Mouse (Mus musculus) hindbrain, embryonic 12.5 days (tissue): ENCODE data around the gene Slc38a6. TPM values are rescaled to one million over a fixed set of nuclear protein-coding genes. Genes with fewer than 3 reads are reported as not detected.

Source experiments
- ATAC-seq: fragments of 200-750 bp; cut with Nextera tagmentation; 2 replicates; pipeline ENCODE4 v1.8.0; 2017; ENCODE audit warnings: moderate TSS enrichment; ENCODE audit not compliant: low FRiP score
- H3K27ac ChIP-seq: fragments of 300-500 bp; sonication (generic); 2 replicates; pipeline ENCODE4 v1.5.1; 2016; ENCODE audit warnings: mild to moderate bottlenecking
- H3K27me3 ChIP-seq: fragments of 300-500 bp; sonication (generic); 2 replicates; pipeline ENCODE4 v1.6.1; 2016; ENCODE audit warnings: mild to moderate bottlenecking
- H3K36me3 ChIP-seq: fragments of 300-500 bp; sonication (generic); 2 replicates; pipeline ENCODE4 v1.6.1; 2016; ENCODE audit warnings: mild to moderate bottlenecking
- H3K4me1 ChIP-seq: fragments of 300-500 bp; sonication (generic); 2 replicates; pipeline ENCODE4 v1.6.1; 2016
- H3K4me2 ChIP-seq: fragments of 300-500 bp; sonication (generic); replicated peaks from 2 replicates; pipeline ENCODE4 v1.6.1; 2016; ENCODE audit warnings: mild to moderate bottlenecking
- H3K4me3 ChIP-seq: fragments of 300-500 bp; sonication (generic); 2 replicates; pipeline ENCODE4 v1.5.1; 2016; ENCODE audit warnings: mild to moderate bottlenecking
- H3K9ac ChIP-seq: fragments of 300-500 bp; sonication (generic); 2 replicates; pipeline ENCODE4 v1.6.1; 2016; ENCODE audit warnings: mild to moderate bottlenecking, moderate library complexity
- H3K9me3 ChIP-seq: fragments of 300-500 bp; sonication (generic); replicated peaks from 2 replicates; pipeline ENCODE4 v1.6.1; 2016; ENCODE audit warnings: mild to moderate bottlenecking
- WGBS: fragments of 180-500 bp; shearing (Covaris S2); methylation state at CpG from one replicate; pipeline ENCODE4 v1.1.7; 2016; 5-methylcytosine and 5-hydroxymethylcytosine counted together
- polyA plus RNA-seq: library from polyadenylated mRNA; unstranded; fragments of >200 nt; fragmentation: Nextera tagmentation; extraction: Ambion mirVana; gene quantifications from 2 replicates; pipeline ENCODE4 v1.2.1, GENCODE M21; 2016

Slc38a6 gene
- polyA plus RNA-seq, 1 experiment from 2014 or later, result 12.1 TPM

- Histone ChIP-seq H3K27me3 (no peaks in the 10 kb centered on the region), H3K36me3 (peaks cover 3% of the 10 kb centered on the region; the same call in 1 of the 2 replicates), H3K9me3 (no peaks in the 10 kb centered on the region), H3K4me2 (no peak overlapping the region), H3K4me3 (no peak overlapping the region), H3K27ac (no peak overlapping the region), H3K4me1 (peaks cover 7% of the 10 kb centered on the region; the same call in 1 of the 2 replicates), H3K9ac (no peak overlapping the region)
- WGBS, result 83% methylated on average over 11 of the region's 11 CpGs
- no peak for ATAC-seq
These were observed 74.6 kb downstream of the Slc38a6 start for GRCm38 (mm10) chr12:73361201-73361600.

GRCm38 (mm10) chr12:73363401-73363800 lies 76.8 kb downstream of the Slc38a6 start:
- Histone ChIP-seq H3K4me2 (no peak overlapping the region), H3K36me3 (no peaks in the 10 kb centered on the region), H3K27ac (no peak overlapping the region), H3K4me3 (no peak overlapping the region), H3K4me1 (peaks cover 13% of the 10 kb centered on the region), H3K27me3 (no peaks in the 10 kb centered on the region), H3K9me3 (no peaks in the 10 kb centered on the region), H3K9ac (no peak overlapping the region)
- no peak for ATAC-seq
- 92% methylated on average over 6 of the region's 6 CpGs for WGBS

- no peak overlapping the region for H3K9ac ChIP-seq
- no peak overlapping the region for H3K27ac ChIP-seq
- no peak overlapping the region for H3K4me2 ChIP-seq
- 96% methylated on average over 3 of the region's 3 CpGs for WGBS
- no peak overlapping the region for H3K4me3 ChIP-seq
- H3K9me3 ChIP-seq, result no peaks in the 10 kb centered on the region
- no peaks in the 10 kb centered on the region for H3K27me3 ChIP-seq
- H3K36me3 ChIP-seq, result no peaks in the 10 kb centered on the region
- no peak for ATAC-seq
- H3K4me1 ChIP-seq, result peaks cover 13% of the 10 kb centered on the region
These were observed 77.4 kb downstream of the Slc38a6 start for GRCm38 (mm10) chr12:73363956-73364355.

- no peaks in the 10 kb centered on the region for H3K27me3 ChIP-seq
- no peak overlapping the region for H3K4me2 ChIP-seq
- H3K9ac ChIP-seq, result no peak overlapping the region
- ATAC-seq, result no peak
- H3K27ac ChIP-seq, result no peak overlapping the region
- H3K36me3 ChIP-seq, result no peaks in the 10 kb centered on the region
- 85% methylated on average over 7 of the region's 7 CpGs for WGBS
- no peaks in the 10 kb centered on the region for H3K9me3 ChIP-seq
- H3K4me1 ChIP-seq, result peaks cover 9% of the 10 kb centered on the region
- H3K4me3 ChIP-seq, result no peak overlapping the region
These were observed 80.0 kb downstream of the Slc38a6 start for GRCm38 (mm10) chr12:73366581-73366980.

- Histone ChIP-seq H3K4me1 (peaks cover 9% of the 10 kb centered on the region), H3K36me3 (no peaks in the 10 kb centered on the region), H3K4me3 (no peak overlapping the region), H3K9me3 (no peaks in the 10 kb centered on the region), H3K27ac (no peak overlapping the region), H3K4me2 (peak overlapping the region; percentile 21; the same call in 1 of the 2 replicates), H3K9ac (no peak overlapping the region), H3K27me3 (no peaks in the 10 kb centered on the region)
- ATAC-seq, result no peak
- WGBS, result 23% methylated on average over 20 of the region's 20 CpGs
These were observed 81.0 kb downstream of the Slc38a6 start for GRCm38 (mm10) chr12:73367460-73368079.

DNA sequence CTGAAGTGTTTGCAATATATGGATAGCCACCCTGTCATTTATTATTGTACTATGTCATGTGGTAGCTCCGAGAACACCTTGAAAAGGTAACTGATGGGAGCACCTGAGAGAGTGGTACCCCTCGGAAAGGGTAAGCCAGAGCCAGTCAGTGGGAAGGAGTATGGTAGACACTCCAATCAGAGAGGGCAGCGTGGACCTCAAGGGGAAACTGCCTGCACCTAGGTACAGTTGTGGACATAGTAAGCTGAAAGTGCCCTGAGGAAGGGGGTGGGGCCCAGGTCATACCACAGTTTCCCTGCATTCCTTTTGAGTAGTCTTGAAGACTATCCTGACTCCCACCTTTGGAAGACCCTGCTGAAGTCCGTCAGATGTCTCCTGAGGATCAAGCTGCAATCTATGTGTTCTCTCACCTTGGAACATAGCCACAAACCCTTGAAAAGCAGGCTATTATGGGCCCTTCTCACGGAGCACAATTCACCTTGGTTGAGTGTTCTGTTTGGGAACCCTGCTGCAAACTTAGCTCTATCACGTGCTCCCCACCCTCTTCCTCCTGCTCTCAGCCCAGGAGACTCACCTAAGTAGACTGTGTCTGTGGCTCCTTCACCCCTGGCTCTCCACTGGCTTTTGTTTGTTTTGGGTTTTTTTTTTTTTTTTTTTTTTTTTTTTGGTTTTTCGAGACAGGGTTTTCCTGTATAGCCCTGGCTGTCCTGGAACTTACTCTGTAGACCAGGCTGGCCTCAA lies 82.5 kb downstream of the Slc38a6 start:
- Histone ChIP-seq H3K4me1 (peaks cover 9% of the 10 kb centered on the region), H3K27ac (no peak overlapping the region), H3K36me3 (no peaks in the 10 kb centered on the region), H3K9ac (no peak overlapping the region), H3K4me3 (no peak overlapping the region), H3K4me2 (no peak overlapping the region), H3K27me3 (no peaks in the 10 kb centered on the region), H3K9me3 (no peaks in the 10 kb centered on the region)
- no peak for ATAC-seq
- WGBS, result 82% methylated on average over 7 of the region's 7 CpGs

DNA sequence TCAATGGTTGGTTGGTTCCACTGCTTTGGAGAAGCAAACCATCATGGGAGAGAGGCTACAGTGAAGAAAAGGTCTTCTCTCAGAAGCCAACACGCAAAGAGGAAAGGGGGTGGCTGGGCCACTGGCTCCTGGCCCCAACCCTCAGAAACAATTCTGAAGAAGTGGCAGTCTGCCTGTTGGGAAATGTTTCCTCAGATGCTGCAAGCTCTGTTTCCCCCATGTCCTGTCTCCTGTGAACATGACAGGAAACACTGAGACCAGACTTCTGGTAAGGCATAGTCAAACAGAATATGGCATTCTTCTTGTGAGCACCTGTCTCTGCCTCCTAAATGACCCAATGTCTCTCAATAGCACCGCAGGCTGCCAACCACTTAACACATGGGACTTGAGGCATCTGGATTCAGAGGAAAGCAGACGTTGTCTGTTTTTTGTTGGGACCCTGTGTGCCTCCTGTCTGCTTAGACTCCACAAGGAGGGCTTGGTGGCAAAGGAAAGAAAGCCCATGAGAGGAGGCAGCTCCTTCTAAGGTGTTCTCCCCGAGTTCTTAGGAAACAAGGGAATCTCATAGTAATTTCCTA lies 83.9 kb downstream of the Slc38a6 start:
- Histone ChIP-seq H3K4me2 (no peak overlapping the region), H3K27me3 (no peaks in the 10 kb centered on the region), H3K4me1 (peaks cover 9% of the 10 kb centered on the region), H3K9me3 (no peaks in the 10 kb centered on the region), H3K27ac (no peak overlapping the region), H3K4me3 (no peak overlapping the region), H3K9ac (no peak overlapping the region), H3K36me3 (no peaks in the 10 kb centered on the region)
- ATAC-seq, result no peak
- 82% methylated on average over 4 of the region's 4 CpGs for WGBS

DNA sequence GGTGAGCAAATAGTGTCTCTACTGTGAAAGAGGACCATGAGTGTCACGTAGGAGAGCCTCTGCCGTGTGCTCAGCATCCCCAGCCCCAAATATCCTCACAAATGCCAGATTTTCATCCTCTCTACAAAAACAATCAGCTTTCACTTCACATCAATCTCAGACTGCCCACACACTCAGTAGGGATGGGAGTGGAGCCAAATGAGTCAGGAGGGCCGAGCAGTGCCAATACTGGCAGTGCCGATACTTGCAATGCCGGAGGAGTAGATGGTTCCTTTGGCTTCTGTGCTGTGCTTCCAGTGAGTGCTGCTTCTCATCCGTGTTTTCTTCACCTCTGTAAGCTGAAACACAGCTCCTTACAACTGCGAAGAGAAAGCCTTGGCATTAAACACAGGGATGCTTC lies 84.6 kb downstream of the Slc38a6 start:
- Histone ChIP-seq H3K4me3 (no peak overlapping the region), H3K9me3 (no peaks in the 10 kb centered on the region), H3K4me1 (peaks cover 9% of the 10 kb centered on the region), H3K27me3 (no peaks in the 10 kb centered on the region), H3K9ac (no peak overlapping the region), H3K36me3 (no peaks in the 10 kb centered on the region), H3K27ac (no peak overlapping the region), H3K4me2 (no peak overlapping the region)
- WGBS, result 91% methylated on average over 7 of the region's 7 CpGs
- no peak for ATAC-seq

- H3K4me3 ChIP-seq, result no peak overlapping the region
- H3K27ac ChIP-seq, result no peak overlapping the region
- H3K4me1 ChIP-seq, result peaks cover 13% of the 10 kb centered on the region
- no peaks in the 10 kb centered on the region for H3K9me3 ChIP-seq
- 84% methylated on average over 5 of the region's 5 CpGs for WGBS
- no peak overlapping the region for H3K9ac ChIP-seq
- H3K4me2 ChIP-seq, result no peak overlapping the region
- no peaks in the 10 kb centered on the region for H3K27me3 ChIP-seq
- no peak for ATAC-seq
- H3K36me3 ChIP-seq, result no peaks in the 10 kb centered on the region
These were observed 91.4 kb downstream of the Slc38a6 start for GRCm38 (mm10) chr12:73378026-73378425.

DNA sequence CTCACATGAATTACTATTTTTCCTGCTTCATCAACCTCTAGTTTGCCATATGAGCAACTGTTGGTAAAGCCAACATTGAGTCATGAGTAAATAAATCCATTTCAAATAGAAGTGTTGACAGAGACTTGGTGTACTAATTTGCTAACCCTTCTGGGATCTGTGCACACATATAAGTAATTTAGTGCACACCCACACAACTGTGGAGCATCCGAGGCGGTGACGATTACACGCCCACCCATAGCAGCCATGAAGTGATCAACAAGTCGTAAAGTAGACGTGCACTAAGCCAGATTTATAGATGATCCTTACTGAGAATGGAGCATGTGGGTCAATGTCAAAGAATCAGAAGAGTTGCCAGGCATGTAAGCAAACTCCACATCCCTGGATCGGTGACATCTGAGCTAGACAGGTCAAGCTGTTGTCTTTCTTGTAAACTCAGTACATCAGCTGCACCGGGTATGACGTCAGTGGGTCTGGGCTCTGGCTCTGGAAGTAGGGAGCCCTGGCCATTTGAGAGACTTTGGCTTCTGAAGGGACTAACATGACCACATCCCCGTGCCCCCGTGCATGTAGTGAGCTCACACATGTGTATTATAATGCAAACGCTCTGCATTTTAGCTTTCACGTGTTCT lies 92.3 kb downstream of the Slc38a6 start:
- no peak overlapping the region for H3K4me2 ChIP-seq
- 89% methylated on average over 13 of the region's 13 CpGs for WGBS
- no peaks in the 10 kb centered on the region for H3K36me3 ChIP-seq
- peaks cover 20% of the 10 kb centered on the region for H3K4me1 ChIP-seq
- no peak for ATAC-seq
- no peak overlapping the region for H3K4me3 ChIP-seq
- no peak overlapping the region for H3K9ac ChIP-seq
- H3K27ac ChIP-seq, result no peak overlapping the region
- no peaks in the 10 kb centered on the region for H3K9me3 ChIP-seq
- no peaks in the 10 kb centered on the region for H3K27me3 ChIP-seq

- no peak for ATAC-seq
- Histone ChIP-seq H3K4me1 (peaks cover 20% of the 10 kb centered on the region), H3K4me2 (no peak overlapping the region), H3K4me3 (no peak overlapping the region), H3K27me3 (no peaks in the 10 kb centered on the region), H3K36me3 (no peaks in the 10 kb centered on the region), H3K9ac (no peak overlapping the region), H3K9me3 (no peaks in the 10 kb centered on the region), H3K27ac (no peak overlapping the region; the same call in 1 of the 2 replicates)
- 80% methylated on average over 8 of the region's 8 CpGs for WGBS
These were observed 94.2 kb downstream of the Slc38a6 start for GRCm38 (mm10) chr12:73380686-73381360.

DNA sequence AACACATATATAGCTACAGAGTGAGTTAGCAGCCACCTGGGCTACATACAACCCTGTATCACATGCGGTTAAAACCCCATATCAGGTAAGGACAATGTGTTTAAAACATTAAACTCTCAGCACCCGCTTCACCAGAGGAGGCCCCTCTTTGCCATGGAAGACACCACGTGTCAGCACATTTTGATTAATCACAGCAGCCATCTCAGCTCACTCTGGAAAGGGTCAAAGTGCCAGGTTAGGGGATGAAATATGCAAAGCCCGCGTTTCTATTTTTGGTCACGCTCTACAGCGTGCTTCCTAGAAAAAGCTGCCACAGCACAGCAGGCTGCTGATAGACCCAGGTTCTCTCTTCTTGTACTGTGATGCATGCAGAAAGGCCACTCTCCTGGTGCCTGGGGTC lies 94.9 kb downstream of the Slc38a6 start:
- H3K27me3 ChIP-seq, result no peaks in the 10 kb centered on the region
- no peaks in the 10 kb centered on the region for H3K36me3 ChIP-seq
- no peak overlapping the region for H3K4me3 ChIP-seq
- no peak overlapping the region for H3K4me2 ChIP-seq
- no peak overlapping the region for H3K9ac ChIP-seq
- ATAC-seq, result no peak
- no peaks in the 10 kb centered on the region for H3K9me3 ChIP-seq
- 48% methylated on average over 7 of the region's 7 CpGs for WGBS
- no peak overlapping the region; the same call in 1 of the 2 replicates for H3K27ac ChIP-seq
- H3K4me1 ChIP-seq, result peaks cover 20% of the 10 kb centered on the region
